ENCODE assay signal across 9 mouse cellular contexts in the genomic region with DNA sequence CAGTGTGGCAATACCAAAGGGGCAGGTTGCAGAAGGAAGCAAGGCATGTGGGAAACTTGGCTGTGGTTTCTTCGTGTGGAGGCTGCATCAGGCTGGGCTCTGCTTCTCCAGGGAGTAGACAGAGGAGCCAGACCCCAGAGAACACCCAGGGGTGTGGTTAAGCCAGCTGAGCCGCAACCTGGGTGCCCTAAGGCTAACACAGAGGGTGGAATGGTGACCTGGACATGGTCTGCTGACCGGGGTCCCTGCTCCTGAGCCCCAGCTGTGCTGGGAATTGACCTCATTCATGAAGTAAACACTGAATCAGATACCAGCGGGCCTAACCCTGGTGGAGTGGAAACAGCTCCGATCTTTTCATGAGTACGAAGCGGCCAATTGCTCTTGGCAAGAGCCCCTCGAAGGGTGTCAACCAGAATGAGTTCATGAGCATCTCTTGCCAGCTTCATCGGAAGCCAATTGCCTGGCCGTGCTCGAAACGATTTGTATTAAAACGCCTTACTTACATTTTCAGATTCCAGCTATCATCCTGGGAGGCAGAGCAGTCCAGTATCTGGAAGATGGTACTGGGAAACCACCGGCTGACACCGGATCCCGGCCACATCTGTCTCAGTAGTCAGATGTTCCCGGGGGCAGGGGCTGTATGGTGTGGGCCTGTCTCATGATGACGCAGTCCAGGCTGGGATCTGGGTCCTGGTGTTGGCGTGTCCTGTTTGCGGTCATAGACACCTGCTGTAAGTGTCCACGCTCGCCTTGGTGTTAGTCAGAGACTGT.
DNase-seq lines count a peak whose midpoint lies in the region; ATAC-seq and TF ChIP-seq lines count a peak whose summit lies in the region.
"Had no signal": no experiment of that assay in that cellular context is flagged by ENCODE, and none has a peak within 500 bp of the region (broad histone marks: within the 10 kb centered on the region; RNA-seq: fewer than 3 reads in every experiment).

No protein-coding gene starts in this region.

- DNase-seq in heart, adult 9 months (ENCODE audit: low spot score in 2 of 2) = peak; percentile 78 to 80
- peak; percentile 56 for DNase-seq in lung, postnatal 14 days
- DNase-seq in embryo, embryonic 11 days = no peak
- no peak for DNase-seq in ovary, postnatal 36 days (ENCODE audit: low spot score)
- DNase-seq in thymus, postnatal 36 days = no peak

- no peak overlapping the region for H3K4me2 ChIP-seq in intestine, embryonic 15.5 days (replicated peaks)
- no peak overlapping the region for H3K4me2 ChIP-seq in intestine, postnatal 0 days (replicated peaks; ENCODE audit: low read depth)
- H3K4me2 ChIP-seq: midbrain, embryonic 15.5 days had no signal

- no peaks in the 10 kb centered on the region for H3K9me3 ChIP-seq in intestine, embryonic 15.5 days
- H3K9me3 ChIP-seq in intestine, postnatal 0 days (ENCODE audit: control insufficient read depth) = no peaks in the 10 kb centered on the region
- H3K9me3 ChIP-seq: midbrain, embryonic 15.5 days had no signal

- 0 out of 2 replicates have a peak overlapping the region, but pooled peaks have one; percentile 48 for H3K27ac ChIP-seq in intestine, embryonic 15.5 days
- H3K27ac ChIP-seq in intestine, postnatal 0 days (ENCODE audit: low read depth, low read length) = no peak overlapping the region
- H3K27ac ChIP-seq: midbrain, embryonic 15.5 days had no signal

- 0 out of 2 replicates have a peak, but pooled peaks have one; percentile 32 for ATAC-seq in intestine, embryonic 15.5 days
- no peak for ATAC-seq in intestine, postnatal 0 days
- ATAC-seq in common myeloid progenitor, adult 5-6 weeks (replicated peaks; ENCODE audit: low read depth, poor library complexity, severe bottlenecking) = peak; percentile 71
- ATAC-seq: midbrain, embryonic 15.5 days had no signal

- H3K27me3 ChIP-seq in intestine, embryonic 15.5 days (replicated peaks) = no peaks in the 10 kb centered on the region
- H3K27me3 ChIP-seq in intestine, postnatal 0 days (replicated peaks; ENCODE audit: control insufficient read depth, insufficient read depth, low read length) = no peaks in the 10 kb centered on the region
- H3K27me3 ChIP-seq: midbrain, embryonic 15.5 days had no signal

- no peak overlapping the region for H3K4me3 ChIP-seq in intestine, embryonic 15.5 days (replicated peaks)
- no peak overlapping the region for H3K4me3 ChIP-seq in intestine, postnatal 0 days (ENCODE audit: low read depth, low read length)
- H3K4me3 ChIP-seq: midbrain, embryonic 15.5 days had no signal

- H3K9ac ChIP-seq in intestine, embryonic 15.5 days = no peak overlapping the region
- H3K9ac ChIP-seq in intestine, postnatal 0 days (ENCODE audit: low read depth, low read length) = no peak overlapping the region
- H3K9ac ChIP-seq: midbrain, embryonic 15.5 days had no signal

- TF ChIP-seq CTCF in intestine, postnatal 0 days (IDR thresholded peaks at IDR 0.05; ENCODE audit: low read depth) = no peak

- no peaks in the 10 kb centered on the region for H3K36me3 ChIP-seq in intestine, embryonic 15.5 days
- H3K36me3 ChIP-seq in intestine, postnatal 0 days (ENCODE audit: control insufficient read depth, insufficient read depth) = no peaks in the 10 kb centered on the region
- H3K36me3 ChIP-seq: midbrain, embryonic 15.5 days had no signal

- H3K4me1 ChIP-seq in intestine, embryonic 15.5 days (replicated peaks) = peaks cover 7% of the 10 kb centered on the region
- no peaks in the 10 kb centered on the region for H3K4me1 ChIP-seq in intestine, postnatal 0 days (replicated peaks; ENCODE audit: control insufficient read depth, insufficient read depth, low read length)
- H3K4me1 ChIP-seq: midbrain, embryonic 15.5 days had no signal

- 66% methylated on average over 22 of the region's 22 CpGs for WGBS in intestine, embryonic 15.5 days
- WGBS in intestine, postnatal 0 days = 74% methylated on average over 22 of the region's 22 CpGs

Comparison
In these comparisons a context has a peak if more than half of its experiments do, and no peak if none do; other contexts are left out.
1. DNase-seq: peak in heart, adult 9 months (2 of 2) and lung, postnatal 14 days (single experiment); none in embryo, embryonic 11 days (single experiment), ovary, postnatal 36 days (single experiment) and thymus, postnatal 36 days (0 of 2).